Mouse (Mus musculus): ENCODE data around the gene Ndrg4. TPM values are rescaled to one million over a fixed set of nuclear protein-coding genes. Genes with fewer than 3 reads are reported as not detected.

Ndrg4 gene
- polyA plus RNA-seq, 1 experiment = not detected

DNA sequence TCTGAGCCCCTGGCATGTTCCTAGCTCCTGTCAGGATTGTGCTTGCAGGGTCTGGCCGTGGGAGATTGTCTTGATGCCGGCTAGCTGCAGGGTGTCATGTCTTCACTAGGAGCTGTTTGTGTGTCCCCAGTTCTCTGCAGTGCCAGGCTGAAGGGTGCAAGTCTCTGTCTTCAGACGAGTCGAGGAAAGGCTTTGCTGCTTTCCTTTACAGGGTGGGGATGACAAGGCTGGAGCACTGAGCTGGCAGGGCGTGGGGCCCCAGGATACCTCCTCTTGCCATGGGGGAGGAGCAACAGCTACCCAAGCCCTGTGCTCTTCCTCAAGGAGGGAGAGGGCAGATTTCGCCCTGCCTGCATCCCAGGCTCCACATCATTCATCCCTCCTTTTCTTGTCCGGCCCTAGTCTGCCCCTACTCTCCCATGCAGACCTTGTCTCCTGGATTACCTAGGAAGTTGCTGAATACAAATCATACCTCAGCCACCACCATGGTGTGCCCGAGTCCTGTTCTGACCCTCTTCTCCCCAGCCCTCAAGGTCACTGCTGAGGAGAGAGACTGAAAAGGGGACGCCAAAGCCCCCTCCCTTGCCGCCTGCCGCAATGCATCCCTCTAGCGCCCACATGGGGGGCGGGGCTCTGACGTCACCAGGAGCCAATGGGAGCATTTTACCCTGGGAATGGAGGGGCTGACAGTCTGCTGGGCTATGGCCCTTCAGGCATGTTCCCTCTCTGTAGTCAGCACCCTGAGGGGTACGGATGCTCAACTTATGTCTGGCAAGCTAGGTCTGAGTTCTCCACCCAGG lies 26.9 kb downstream of the Ndrg4 start:
- TF ChIP-seq GATA1 (IDR thresholded peaks at IDR 0.05; ENCODE audit: low read length) = no peak

GRCm38 (mm10) chr8:95704538-95704937 lies 27.8 kb downstream of the Ndrg4 start:
- TF ChIP-seq GATA1 (IDR thresholded peaks at IDR 0.05; ENCODE audit: low read length) = no peak

DNA sequence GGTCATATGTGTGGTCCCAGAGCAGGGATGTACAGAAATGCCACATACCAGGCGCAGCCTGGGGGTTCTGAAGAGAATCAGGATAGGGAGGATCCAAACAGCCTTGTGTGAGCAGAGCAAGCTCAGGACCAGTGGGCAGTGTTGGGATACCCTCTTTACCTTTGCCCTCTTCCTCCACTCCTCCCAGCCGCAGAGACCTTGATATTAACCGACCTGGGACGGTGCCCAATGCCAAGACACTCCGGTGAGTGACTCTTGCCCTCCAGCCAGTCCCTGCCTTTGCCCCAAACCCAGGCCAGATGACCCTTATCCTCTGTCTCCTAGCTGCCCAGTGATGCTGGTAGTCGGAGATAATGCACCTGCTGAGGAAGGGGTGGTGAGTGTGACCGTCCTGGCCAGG lies 32.8 kb downstream of the Ndrg4 start:
- TF ChIP-seq GATA1 (IDR thresholded peaks at IDR 0.05; ENCODE audit: low read length) = no peak

DNA sequence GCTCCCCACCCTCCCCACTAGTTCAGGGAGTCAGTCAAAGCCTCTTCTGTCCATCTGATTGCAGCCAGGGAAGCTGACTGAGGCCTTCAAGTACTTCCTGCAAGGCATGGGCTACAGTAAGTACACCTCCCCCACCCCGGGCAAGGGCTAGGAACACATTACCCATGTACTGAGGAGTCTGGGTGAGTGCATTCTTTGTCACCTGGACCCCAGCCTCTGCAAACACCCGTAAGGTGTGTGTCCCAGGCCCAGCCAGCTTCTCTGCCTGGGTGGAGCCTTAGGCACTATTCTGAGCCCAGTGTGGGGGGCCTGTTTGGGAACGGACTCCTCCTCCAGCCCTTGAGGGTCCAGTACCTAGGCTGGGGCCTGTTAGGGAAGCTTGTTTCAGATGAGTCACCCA lies 34.2 kb downstream of the Ndrg4 start:
- TF ChIP-seq GATA1 (IDR thresholded peaks at IDR 0.05; ENCODE audit: low read length) = no peak

DNA sequence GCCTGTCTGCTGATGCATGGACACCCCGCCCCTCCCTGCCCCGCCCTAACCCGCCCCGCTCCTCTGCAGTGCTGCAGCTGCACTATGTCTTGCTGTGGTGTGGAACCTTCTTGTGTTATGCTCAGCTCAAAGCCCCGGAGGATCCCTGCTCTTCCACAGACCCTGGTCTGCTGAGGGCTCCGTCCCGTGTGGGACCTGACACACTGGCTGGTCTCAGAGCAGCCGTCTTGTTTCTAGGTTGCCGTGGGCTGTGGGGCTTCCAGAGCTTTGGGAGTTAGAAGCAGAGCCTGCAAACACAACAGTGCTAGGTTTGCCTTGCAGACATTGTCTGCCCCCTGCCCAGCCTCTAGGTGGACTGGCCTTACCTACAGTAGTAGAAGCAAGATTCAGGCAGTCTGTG lies 35.6 kb downstream of the Ndrg4 start:
- no peak for TF ChIP-seq GATA1 (IDR thresholded peaks at IDR 0.05; ENCODE audit: low read length)

GRCm38 (mm10) chr8:95713100-95714010 lies 36.6 kb downstream of the Ndrg4 start:
- TF ChIP-seq GATA1 (IDR thresholded peaks at IDR 0.05; ENCODE audit: low read length) = no peak

- TF ChIP-seq GATA1 (IDR thresholded peaks at IDR 0.05; ENCODE audit: low read length) = no peak
Measured at GRCm38 (mm10) chr8:95714367-95714766, 37.6 kb downstream of the Ndrg4 start.

DNA sequence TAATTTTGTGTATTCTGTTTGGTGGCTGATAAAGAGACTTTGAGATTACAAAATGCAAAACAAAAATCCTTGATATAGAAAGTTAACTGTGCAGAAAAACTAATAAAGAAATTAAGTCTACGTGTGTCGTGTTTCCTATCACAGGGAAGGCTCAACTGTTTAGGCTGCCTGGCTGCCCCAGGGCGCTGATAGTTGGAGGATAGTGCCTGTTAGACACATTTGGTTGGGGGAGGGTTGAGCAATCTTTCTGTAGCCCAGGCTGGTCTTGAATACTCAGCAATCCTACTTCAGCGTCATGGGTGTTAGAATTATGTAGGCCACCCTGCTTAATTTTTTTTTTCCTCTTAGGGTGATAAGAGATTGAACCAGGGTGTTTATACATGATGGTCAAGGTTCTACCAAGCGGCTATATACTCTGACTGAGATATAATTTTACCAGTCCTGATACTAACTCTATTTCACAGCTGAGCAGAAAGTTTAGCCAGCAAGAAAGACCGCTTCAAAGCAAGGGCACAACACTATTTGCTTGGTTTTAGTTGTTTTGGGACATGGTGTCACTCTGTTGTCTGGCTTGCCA lies 38.1 kb downstream of the Ndrg4 start:
- no peak for TF ChIP-seq GATA1 (IDR thresholded peaks at IDR 0.05; ENCODE audit: low read length)

DNA sequence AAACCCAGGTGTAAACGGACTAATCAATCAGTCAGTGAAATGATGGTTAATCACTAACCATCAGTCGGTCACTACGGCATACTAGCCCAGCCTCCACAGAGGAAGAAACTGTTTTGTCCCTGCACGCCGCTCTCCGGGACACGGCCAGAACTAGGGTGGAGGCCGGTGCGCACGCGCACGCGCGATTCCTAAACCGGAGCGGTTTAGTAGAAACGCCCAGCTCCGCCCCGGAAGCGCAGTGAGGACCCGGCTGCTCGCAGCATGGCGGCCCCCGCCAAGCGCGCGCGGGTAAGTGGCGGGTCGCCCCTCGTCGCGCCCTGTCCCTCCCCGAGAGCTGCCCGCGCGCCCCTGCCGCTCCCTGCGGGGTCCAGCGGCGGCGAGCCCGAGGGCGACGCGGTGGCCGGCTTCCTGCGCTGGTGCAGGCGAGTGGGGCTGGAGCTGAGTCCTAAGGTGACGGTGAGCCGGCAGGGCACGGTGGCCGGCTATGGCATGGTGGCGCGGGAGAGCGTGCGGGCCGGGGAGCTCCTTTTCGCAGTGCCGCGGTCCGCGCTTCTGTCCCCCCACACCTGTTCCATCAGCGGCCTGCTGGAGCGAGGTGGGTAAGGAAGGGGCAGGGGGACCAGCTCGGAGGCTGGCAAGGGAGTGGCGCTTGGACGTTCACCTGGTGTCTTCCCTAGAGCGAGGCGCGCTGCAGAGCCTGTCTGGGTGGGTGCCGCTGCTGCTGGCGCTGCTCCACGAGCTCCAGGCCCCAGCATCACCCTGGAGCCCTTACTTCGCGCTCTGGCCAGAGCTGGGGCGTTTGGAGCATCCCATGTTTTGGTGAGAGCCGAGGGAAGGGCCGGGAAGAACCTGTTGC lies 39.1 kb downstream of the Ndrg4 start, which contains the start of gene Setd6:
TSS of gene Setd6 (plus strand) at position 206 of the 856 bp plus-strand sequence.
- no peak for TF ChIP-seq GATA1 (IDR thresholded peaks at IDR 0.05; ENCODE audit: low read length)

DNA sequence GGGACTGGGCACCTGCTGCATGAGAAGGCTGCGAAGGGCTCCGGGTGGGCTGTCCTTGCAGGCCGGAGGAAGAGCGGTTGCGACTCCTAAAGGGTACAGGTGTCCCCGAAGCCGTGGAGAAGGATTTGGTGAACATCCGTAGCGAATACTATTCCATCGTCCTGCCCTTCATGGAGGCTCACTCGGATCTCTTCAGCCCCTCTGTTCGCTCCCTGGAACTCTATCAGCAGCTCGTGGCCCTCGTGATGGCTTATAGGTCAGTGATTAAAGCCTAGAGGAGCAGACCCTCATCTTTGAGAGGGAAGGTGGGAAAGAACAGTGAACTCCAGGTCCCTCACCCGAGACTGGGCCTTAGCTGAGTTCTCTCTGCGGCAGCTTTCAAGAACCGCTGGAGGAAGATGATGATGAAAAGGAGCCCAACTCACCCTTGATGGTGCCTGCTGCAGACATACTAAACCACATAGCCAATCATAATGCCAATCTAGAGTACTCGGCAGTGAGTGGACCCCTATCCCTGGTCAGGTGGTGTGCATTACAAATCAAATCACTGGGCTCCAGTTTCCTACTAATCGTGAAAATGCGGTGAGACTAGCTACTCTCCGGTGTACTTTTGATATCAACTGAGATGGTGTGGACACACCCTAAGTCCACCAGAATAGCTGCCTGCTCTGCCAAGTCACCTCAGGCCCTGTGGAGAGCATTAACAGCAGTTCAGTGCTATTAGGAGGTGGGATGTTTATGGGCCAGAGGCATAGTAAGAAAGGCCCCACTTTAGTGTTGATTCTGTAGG lies 40.0 kb downstream of the Ndrg4 start:
- no peak for TF ChIP-seq GATA1 (IDR thresholded peaks at IDR 0.05; ENCODE audit: low read length)

DNA sequence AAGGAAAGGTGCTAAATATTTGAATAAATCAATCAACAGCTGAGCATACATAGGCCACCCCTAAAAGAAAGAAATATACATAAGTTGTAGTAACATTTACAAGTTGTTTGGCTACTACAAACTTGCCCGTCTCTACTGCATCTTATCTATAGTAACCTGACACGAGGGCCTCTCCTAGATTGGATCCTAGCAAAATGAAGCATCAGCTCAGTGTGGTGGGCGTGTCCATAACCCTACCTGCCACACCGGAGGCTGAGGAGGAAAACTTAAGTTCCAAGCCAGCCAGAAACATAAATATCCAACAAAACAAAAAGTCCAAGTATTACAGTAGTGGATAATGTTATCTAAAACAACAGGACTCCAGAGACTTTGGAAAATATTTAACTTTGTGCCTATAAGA lies 50.8 kb downstream of the Ndrg4 start:
- TF ChIP-seq GATA1 (IDR thresholded peaks at IDR 0.05; ENCODE audit: low read length) = no peak

DNA sequence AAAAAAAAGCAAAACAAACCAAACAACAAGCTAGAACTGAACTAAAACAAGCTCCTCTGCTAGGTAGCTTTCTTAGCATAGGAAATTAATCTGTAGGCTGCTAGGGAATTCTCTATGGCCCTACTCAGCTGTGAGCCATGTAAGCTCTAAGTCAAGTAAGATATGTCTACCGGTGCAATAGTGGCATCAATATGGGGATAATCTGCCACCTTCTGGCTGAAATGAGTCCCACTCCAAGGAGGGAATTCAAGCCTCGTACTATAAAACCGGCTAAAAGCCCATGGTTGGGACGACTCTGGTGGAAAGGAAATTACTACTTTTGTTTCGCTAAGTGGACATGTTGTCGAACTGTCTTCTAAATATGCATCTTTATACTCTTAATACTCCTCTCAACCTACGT lies 61.8 kb downstream of the Ndrg4 start:
- TF ChIP-seq GATA1 (IDR thresholded peaks at IDR 0.05; ENCODE audit: low read length) = no peak

DNA sequence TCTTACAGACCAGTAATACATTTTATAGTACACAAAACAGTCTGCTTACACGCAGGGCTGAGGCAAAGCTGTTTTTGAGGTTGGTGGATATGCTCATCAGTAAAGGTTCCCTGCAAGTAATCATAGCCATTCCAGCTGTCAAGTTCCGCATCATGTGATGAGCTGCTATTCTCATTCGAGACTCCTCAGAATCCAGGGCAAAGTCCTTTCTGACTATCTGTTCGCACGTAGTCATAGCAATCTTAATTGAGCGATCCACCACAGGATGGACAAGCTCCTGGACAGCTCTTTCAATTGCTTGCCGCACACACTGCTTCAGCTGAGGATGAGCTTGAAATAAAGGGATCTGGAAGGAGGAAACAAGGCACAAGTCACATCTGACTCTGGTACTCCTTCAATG lies 65.0 kb downstream of the Ndrg4 start:
- TF ChIP-seq GATA1 (IDR thresholded peaks at IDR 0.05; ENCODE audit: low read length) = no peak

DNA sequence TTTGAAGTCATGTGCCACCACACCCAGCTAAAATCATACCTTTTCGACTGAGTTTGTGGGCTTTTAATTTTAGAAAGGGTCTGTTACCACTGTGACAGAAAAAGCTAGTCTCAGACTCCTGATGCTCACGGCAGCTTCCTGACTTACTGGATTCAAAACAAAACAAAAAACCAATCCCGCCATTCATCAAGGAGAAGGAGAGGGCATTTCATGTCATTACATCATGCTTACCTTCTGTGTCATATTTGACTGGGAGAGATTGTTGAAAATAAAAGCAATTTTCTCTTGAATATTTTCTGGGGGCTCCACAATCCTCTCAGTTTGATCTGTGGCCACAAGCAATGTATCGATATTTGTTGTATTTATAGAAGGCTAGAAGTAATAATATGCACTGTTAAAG lies 71.2 kb downstream of the Ndrg4 start:
- TF ChIP-seq GATA1 (IDR thresholded peaks at IDR 0.05; ENCODE audit: low read length) = no peak

Data from G1E-ER4 (cell line).